Mouse (Mus musculus) forebrain, embryonic 15.5 days (tissue): ENCODE data around the gene Ttc5. TPM values are rescaled to one million over a fixed set of nuclear protein-coding genes. Genes with fewer than 3 reads are reported as not detected.
"Not testable (repeated sequence)": the region's sequence is repeated elsewhere in the genome, so short reads cannot be mapped to it uniquely, and the experiment has no call there.

ENCODE experiments used
- ATAC-seq: fragments of 200-750 bp; cut with Nextera tagmentation; replicated peaks from 2 replicates; pipeline ENCODE4 v1.8.0; 2017; ENCODE audit warnings: mild to moderate bottlenecking, moderate TSS enrichment, moderate library complexity
- H3K27ac ChIP-seq: fragments of 300-500 bp; sonication (generic); replicated peaks from 2 replicates; pipeline ENCODE4 v1.5.1; 2015; ENCODE audit warnings: mild to moderate bottlenecking, inconsistent platforms
- H3K27me3 ChIP-seq: fragments of 300-500 bp; sonication (generic); 2 replicates; pipeline ENCODE4 v1.6.1; 2015; ENCODE audit warnings: inconsistent platforms
- H3K36me3 ChIP-seq: fragments of 300-500 bp; sonication (generic); 2 replicates; pipeline ENCODE4 v1.6.1; 2015; ENCODE audit warnings: mild to moderate bottlenecking, inconsistent platforms
- H3K4me1 ChIP-seq: fragments of 300-500 bp; sonication (generic); 2 replicates; pipeline ENCODE4 v1.6.1; 2015; ENCODE audit warnings: inconsistent platforms
- H3K4me2 ChIP-seq: fragments of 300-500 bp; sonication (generic); replicated peaks from 2 replicates; pipeline ENCODE4 v1.6.1; 2015; ENCODE audit warnings: mild to moderate bottlenecking, inconsistent platforms
- H3K4me3 ChIP-seq: fragments of 300-500 bp; sonication (generic); 2 replicates; pipeline ENCODE4 v1.5.1; 2015; ENCODE audit warnings: mild to moderate bottlenecking, inconsistent platforms
- H3K9ac ChIP-seq: fragments of 300-500 bp; sonication (generic); replicated peaks from 2 replicates; pipeline ENCODE4 v1.6.1; 2015; ENCODE audit warnings: mild to moderate bottlenecking, inconsistent platforms
- H3K9me3 ChIP-seq: fragments of 300-500 bp; sonication (generic); 2 replicates; pipeline ENCODE4 v1.6.1; 2016; ENCODE audit warnings: inconsistent platforms
- WGBS: fragments of 180-500 bp; shearing (Covaris S2); methylation state at CpG from one replicate; pipeline ENCODE4 v1.1.7; 2015; ENCODE audit warnings: mixed read lengths; 5-methylcytosine and 5-hydroxymethylcytosine counted together
- polyA plus RNA-seq: library from polyadenylated mRNA; unstranded; fragments of >200 nt; fragmentation: Nextera tagmentation; extraction: Ambion mirVana; gene quantifications from 2 replicates; pipeline ENCODE4 v1.2.1, GENCODE M21; 2015

The Ttc5 gene
- polyA plus RNA-seq, 1 experiment from 2014 or later = 130 TPM

DNA sequence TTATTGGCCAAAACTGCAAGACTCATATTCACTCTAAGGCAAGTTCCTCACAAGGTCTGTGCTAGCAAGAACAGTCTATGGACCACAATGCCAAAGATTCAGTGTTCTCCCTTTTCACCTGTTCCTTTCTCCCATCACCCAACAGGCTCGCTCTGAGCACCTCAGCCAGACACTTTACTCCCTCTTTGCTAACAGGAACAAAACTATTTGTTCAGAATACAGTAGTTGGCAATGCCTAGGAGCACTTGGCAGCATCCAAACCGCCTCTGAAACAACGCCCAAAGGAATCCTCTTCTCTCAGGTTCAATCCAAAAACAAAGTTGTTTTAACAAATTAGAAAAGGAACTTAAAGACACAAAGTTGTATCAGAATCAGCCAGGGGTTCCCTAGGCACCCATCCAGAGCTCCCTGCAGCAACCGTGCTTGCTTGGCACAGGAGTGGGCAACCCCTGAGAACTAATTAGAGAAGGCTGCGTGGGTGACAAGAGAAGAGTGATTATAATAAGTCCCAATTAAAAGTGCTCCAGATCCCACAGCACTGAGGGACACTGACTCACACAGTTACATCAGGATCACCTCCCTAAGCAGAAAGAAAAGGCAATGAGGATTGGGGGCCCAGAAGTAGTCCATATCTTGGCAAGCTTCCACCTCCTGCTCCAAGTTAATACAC, 26.8 kb downstream of the Ttc5 start:
- Histone ChIP-seq H3K4me1 (no peaks in the 10 kb centered on the region), H3K27me3 (no peaks in the 10 kb centered on the region), H3K9me3 (no peaks in the 10 kb centered on the region), H3K27ac (no peak overlapping the region), H3K36me3 (peaks cover 8% of the 10 kb centered on the region), H3K9ac (no peak overlapping the region), H3K4me3 (no peak overlapping the region), H3K4me2 (no peak overlapping the region)
- 40% methylated on average over 5 of the region's 5 CpGs for WGBS
- no peak for ATAC-seq

DNA sequence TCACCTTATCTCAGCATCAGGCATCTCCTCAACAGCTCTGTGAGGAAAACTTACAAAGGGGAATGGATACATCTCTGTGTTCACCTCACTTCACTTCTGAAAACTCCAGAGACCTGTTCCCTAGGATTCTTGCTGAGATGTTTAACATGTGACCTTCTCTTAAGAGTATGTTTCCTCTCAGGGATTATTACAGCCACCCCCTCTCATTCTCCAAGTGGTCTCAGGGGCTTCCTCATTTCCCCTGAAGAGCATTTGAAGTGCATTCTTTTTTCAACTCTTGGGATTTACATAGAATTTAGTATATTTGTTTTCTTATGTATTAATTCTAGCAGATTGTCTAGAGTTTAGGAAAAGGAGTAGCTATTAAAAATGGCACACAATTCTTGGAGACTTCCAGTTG, 40.3 kb downstream of the Ttc5 start, which contains the start of gene Olfr749:
TSS of gene Olfr749 (minus strand) at position 101 of the 400 bp plus-strand sequence.
- Histone ChIP-seq H3K9me3 (no peaks in the 10 kb centered on the region), H3K36me3 (no peaks in the 10 kb centered on the region), H3K27ac (no peak within 1 kb of the TSS), H3K4me1 (no peaks in the 10 kb centered on the region), H3K4me3 (no peak within 1 kb of the TSS), H3K9ac (no peak within 1 kb of the TSS), H3K27me3 (no peaks in the 10 kb centered on the region), H3K4me2 (no peak within 1 kb of the TSS)
- no peak for ATAC-seq

DNA sequence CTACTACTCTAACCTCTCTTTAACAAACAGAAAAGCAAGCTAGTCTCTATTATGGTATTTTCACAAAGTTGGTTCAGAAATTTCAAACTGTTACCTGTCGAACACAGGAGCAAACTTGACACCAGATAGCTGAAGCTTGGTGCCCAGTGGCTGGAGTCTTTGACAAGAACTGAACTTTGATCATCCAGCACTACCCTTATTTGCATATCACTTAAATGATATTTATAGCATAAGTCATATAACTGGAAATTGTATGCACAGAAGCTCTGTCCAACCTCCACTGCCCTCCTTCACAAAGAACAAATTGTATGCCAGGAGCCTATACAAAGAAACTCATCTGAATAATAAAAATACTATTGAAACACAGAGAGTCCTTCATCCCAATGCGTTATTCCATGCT, 43.7 kb downstream of the Ttc5 start:
- H3K4me2 ChIP-seq = no peak overlapping the region
- H3K9me3 ChIP-seq = no peaks in the 10 kb centered on the region
- H3K4me1 ChIP-seq = no peaks in the 10 kb centered on the region
- H3K27me3 ChIP-seq = no peaks in the 10 kb centered on the region
- H3K9ac ChIP-seq = no peak overlapping the region
- no peak overlapping the region for H3K4me3 ChIP-seq
- WGBS = 72% methylated on average over 2 of the region's 2 CpGs
- H3K27ac ChIP-seq = no peak overlapping the region
- no peaks in the 10 kb centered on the region for H3K36me3 ChIP-seq
- ATAC-seq = no peak

DNA sequence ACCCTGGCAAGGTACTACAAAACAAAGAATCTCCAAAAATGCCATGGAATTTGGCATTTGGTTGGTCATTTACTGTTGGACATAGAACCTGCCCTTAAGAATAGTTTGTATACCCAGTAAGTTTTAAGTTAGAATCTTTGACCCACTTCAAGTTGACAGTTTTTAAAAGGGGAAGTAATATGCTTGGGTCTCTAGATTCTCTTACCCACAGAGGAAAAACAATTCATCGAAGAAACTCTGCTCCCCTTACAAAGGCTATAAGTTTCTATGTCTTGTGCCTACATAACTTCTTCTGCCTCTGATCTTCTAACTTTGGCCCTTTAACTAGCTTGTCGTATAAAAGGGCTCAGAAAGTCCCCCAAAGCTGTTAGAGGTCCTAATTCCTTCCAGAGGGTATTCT, 45.0 kb downstream of the Ttc5 start:
- no peaks in the 10 kb centered on the region for H3K27me3 ChIP-seq
- no peaks in the 10 kb centered on the region for H3K9me3 ChIP-seq
- no peak for ATAC-seq
- no peak overlapping the region for H3K4me3 ChIP-seq
- H3K27ac ChIP-seq = no peak overlapping the region
- H3K4me1 ChIP-seq = no peaks in the 10 kb centered on the region
- no peak overlapping the region for H3K4me2 ChIP-seq
- WGBS = 75% methylated on average over 2 of the region's 2 CpGs
- no peaks in the 10 kb centered on the region for H3K36me3 ChIP-seq
- H3K9ac ChIP-seq = no peak overlapping the region

DNA sequence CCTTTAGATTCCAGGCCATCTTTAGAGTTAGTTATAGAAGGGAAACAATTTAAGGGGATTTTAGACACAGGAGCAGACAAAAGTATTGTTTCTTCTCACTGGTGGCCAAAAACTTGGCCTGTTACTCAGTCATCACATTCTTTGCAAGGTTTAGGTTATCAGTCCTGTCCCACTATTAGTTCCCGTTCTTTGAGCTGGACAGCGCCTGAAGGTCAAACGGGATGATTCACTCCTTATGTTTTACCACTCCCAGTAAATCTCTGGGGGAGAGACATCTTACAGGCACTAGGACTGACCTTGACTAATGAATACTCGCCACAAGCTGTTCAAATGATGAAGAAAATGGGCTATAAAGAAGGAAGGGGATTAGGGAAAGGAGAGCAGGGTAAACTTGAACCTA, 62.9 kb downstream of the Ttc5 start:
- not testable (repeated sequence) for H3K27ac ChIP-seq, H3K4me3 ChIP-seq, H3K9me3 ChIP-seq, ATAC-seq, H3K4me1 ChIP-seq, H3K4me2 ChIP-seq, H3K9ac ChIP-seq, H3K27me3 ChIP-seq, H3K36me3 ChIP-seq
- WGBS = 90% methylated on average over 3 of the region's 4 CpGs

DNA sequence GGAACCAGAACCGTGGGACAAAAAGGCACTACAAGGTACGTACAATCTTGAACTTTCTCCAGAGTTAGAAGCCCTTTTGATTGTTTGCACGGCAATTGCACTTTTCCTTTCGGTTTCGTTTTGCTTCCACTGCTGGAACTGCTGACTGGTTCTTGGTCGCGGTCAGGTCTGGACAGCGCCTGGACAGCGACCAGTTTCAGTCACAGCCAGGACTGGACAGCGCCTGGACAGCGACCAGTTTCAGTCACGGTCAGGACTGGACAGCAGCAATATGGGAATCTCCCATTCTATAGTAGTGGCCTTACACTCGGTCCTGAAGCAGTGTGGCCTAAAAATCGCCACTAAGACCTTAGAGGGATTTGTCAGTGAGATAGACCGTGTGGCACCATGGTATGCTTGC, 65.4 kb downstream of the Ttc5 start:
- H3K27me3 ChIP-seq, H3K36me3 ChIP-seq, H3K9me3 ChIP-seq, H3K4me1 ChIP-seq, H3K27ac ChIP-seq, H3K9ac ChIP-seq, H3K4me2 ChIP-seq, ATAC-seq, H3K4me3 ChIP-seq: not testable (repeated sequence)
- 92% methylated on average over 15 of the region's 15 CpGs for WGBS

Other genes starting within 250 kb of the Ttc5 start
- not detected in 2 replicates for gene Olfr744, start 170.6 kb downstream of the Ttc5 start, polyA plus RNA-seq
- gene Olfr745, start 146.1 kb downstream of the Ttc5 start, polyA plus RNA-seq = not detected in 2 replicates
- gene Olfr746, start 138.4 kb downstream of the Ttc5 start, polyA plus RNA-seq = not detected in 2 replicates
- gene Olfr747, start 92.3 kb downstream of the Ttc5 start, polyA plus RNA-seq = not detected in 2 replicates
- not detected in 2 replicates for gene Olfr748, start 78.1 kb downstream of the Ttc5 start, polyA plus RNA-seq
- not detected in 2 replicates for gene Olfr749, start 40.4 kb downstream of the Ttc5 start, polyA plus RNA-seq
- 0.11 TPM in 2 replicates for gene Ccnb1ip1, start 22.2 kb upstream of the Ttc5 start, polyA plus RNA-seq
- gene Parp2, start 22.3 kb upstream of the Ttc5 start, polyA plus RNA-seq = 51.6 and 59.1 TPM in 2 replicates
- gene Tep1, start 85.0 kb upstream of the Ttc5 start, polyA plus RNA-seq = 1.6 and 1.7 TPM in 2 replicates
- gene Klhl33, start 112.0 kb upstream of the Ttc5 start, polyA plus RNA-seq = 0.18 and 0.27 TPM in 2 replicates
- 145 and 150 TPM in 2 replicates for gene Osgep, start 139.4 kb upstream of the Ttc5 start, polyA plus RNA-seq
- gene Apex1, start 139.4 kb upstream of the Ttc5 start, polyA plus RNA-seq = 286 and 308 TPM in 2 replicates
- 95.1 and 95.3 TPM in 2 replicates for gene Pip4p1, start 145.3 kb upstream of the Ttc5 start, polyA plus RNA-seq
- gene Pnp, start 145.6 kb upstream of the Ttc5 start, polyA plus RNA-seq = 17.0 and 19.8 TPM in 2 replicates
- gene Gm49342, start 159.0 kb upstream of the Ttc5 start, polyA plus RNA-seq = not detected in 2 replicates
- 0.17 and 0.20 TPM in 2 replicates for gene Pnp2, start 170.5 kb upstream of the Ttc5 start, polyA plus RNA-seq
- not detected in 2 replicates for gene Rnase10, start 222.2 kb upstream of the Ttc5 start, polyA plus RNA-seq